Mouse (Mus musculus) adrenal gland, adult 2 months (tissue): ENCODE results near the gene Unc5c. TPM values are rescaled to one million over a fixed set of nuclear protein-coding genes. Genes with fewer than 3 reads are reported as not detected.

Experiments
- DNase-seq: peaks from one replicate; pipeline ENCODE4 v3.0.0; 2021
- polyA plus RNA-seq: library from polyadenylated mRNA; depleted of rRNA; stranded (reverse); fragments of >200 nt; gene quantifications from 2 replicates; pipeline ENCODE4 v1.2.3, GENCODE M21; 2012
- total RNA-seq, 2 experiments: library from RNA; stranded (reverse); gene quantifications; 2 replicates each; pipeline ENCODE4 v1.2.3; 2021

Gene Unc5c
- total and polyA plus RNA-seq, 3 experiments: 0.51 to 5.1 (median 4.9) TPM

GRCm38 (mm10) chr3:141598936-141599335 is 133.9 kb downstream of the Unc5c start:
- DNase-seq: no peak

- DNase-seq: no peak
Observed at GRCm38 (mm10) chr3:141601072-141601549, 136.1 kb downstream of the Unc5c start.

DNA sequence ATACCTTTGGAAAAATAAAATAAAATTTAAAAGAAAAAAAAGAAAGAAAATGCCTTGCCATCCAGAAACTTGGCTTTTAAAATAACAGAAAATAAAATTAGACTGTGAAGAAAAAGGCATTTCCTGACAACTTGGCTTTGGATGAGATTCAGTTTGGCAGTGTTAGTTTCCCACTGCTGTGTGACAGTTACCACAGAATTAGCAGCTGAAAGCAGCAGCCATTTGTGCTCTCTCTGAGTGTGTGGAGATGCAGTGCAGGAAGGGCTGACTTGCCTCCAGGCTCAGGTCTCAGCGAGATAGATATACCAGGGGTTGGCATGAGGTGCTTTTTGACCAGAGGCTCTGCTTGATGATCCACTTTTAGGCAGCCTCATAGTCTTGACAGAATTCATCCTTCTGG is 151.7 kb downstream of the Unc5c start:
- no peak for DNase-seq

- no peak for DNase-seq
Observed at GRCm38 (mm10) chr3:141618675-141619074, 153.7 kb downstream of the Unc5c start.

GRCm38 (mm10) chr3:141621496-141621895 is 156.5 kb downstream of the Unc5c start:
- no peak for DNase-seq

DNA sequence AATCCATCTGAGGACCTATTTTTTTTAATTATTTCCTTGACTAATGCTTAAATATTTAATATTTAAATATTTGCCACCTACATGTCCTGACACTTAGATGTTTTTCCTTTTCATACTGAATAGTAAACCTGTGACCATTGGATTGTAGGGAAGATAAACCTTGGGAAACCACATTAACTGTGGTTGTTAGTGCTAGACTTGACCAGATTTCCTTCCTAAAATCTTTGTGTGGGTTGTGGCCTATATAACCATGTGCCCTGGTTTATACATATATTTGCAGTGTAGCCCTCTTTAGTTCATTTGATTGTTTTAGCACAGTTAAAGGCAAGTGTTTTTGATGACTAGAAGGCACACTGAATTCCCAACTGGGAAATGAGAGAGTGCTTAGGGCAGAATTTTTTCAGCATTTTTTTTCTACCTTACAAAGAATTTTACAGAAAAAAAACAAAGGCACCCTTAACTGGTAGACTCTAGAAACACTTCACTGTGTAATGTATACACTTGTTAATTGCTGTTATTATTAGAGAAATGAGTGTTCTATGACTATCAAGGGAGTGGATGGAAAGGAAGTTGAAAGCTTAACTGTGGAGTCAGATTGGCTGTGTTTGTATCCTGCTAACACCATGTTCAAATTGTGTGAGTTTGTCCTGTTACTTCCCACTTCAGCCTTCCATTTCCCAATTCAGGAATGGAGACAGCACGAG is 162.1 kb downstream of the Unc5c start:
- no peak for DNase-seq

DNA sequence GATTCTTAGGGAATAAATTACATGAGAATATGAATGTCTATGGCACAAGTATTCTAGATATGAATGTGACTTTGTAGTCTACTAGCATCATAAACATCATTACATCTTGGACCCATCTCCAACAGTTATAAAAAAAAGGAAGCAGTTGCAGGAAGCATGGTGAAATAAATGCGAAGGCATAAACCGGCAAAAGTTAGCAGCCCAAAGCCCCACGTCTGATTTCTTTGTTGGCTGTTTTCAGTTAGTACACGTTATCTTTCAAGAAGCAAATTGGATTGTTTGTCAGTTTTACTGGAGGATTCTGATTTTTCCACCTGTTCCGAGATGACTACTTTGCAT is 162.6 kb downstream of the Unc5c start:
- DNase-seq: no peak

GRCm38 (mm10) chr3:141629431-141629830 is 164.4 kb downstream of the Unc5c start:
- DNase-seq: no peak

- DNase-seq: no peak
Observed at GRCm38 (mm10) chr3:141637900-141638299, 172.9 kb downstream of the Unc5c start.

DNA sequence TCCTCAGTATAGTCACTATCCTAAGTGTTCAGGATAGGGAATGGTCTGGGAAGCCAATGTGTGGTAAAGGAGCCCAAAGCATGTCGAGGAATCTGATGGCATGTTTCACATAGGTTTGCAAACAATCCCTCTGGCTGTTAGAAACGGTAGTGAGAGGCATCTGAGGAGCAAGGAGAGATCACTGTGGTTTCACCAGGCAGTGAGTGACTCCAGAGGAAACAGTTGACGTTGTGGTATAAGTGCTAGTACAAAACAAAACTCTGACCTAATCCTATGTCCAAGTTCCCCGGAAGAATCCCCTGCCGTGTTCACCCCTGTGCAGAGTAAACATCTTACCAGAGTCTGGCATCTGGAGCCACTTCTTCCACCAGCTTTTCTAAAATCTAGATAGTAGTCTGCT is 179.2 kb downstream of the Unc5c start:
- DNase-seq: no peak

DNA sequence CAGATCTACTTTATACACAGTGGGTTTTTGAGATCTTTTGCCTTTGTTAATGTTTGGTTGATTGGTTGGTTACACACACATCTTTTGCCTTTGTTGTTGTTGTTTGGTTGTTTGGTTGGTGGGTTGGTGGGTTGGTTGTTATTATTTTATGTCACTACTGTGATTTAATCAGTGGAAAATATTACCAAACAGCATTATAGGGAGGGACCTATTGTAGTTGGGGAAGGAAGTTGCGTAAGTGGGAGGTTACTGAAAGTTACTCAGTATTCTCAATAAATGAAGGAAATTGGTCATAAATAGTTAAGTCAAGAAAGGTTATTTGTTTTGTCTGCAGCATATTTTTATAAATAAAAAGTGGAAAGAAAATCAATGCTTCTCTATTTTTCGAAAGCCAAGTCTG is 181.6 kb downstream of the Unc5c start:
- no peak for DNase-seq

- no peak for DNase-seq
Observed at GRCm38 (mm10) chr3:141650658-141651057, 185.6 kb downstream of the Unc5c start.

DNA sequence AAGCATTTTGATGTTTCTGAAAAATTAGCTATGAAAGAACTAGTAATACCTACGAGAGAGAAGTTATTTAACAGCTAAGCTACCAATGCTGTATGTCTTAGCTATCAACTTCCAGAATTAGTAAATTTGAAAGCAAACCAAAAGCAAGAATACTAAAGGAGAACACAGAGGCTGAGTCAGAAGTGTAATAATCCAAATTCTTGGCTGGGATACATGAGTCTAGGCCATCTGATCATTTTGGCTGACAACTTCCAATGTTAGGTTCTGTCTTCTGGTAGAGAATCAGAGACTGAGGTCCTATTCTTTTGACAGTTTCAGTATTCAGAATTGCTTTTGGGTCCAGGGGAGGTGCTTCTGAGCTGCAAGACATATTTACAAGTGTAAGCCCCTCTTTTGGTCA is 188.9 kb downstream of the Unc5c start:
- DNase-seq: no peak

- DNase-seq: no peak
Observed at GRCm38 (mm10) chr3:141659041-141659789, 194.2 kb downstream of the Unc5c start.

DNA sequence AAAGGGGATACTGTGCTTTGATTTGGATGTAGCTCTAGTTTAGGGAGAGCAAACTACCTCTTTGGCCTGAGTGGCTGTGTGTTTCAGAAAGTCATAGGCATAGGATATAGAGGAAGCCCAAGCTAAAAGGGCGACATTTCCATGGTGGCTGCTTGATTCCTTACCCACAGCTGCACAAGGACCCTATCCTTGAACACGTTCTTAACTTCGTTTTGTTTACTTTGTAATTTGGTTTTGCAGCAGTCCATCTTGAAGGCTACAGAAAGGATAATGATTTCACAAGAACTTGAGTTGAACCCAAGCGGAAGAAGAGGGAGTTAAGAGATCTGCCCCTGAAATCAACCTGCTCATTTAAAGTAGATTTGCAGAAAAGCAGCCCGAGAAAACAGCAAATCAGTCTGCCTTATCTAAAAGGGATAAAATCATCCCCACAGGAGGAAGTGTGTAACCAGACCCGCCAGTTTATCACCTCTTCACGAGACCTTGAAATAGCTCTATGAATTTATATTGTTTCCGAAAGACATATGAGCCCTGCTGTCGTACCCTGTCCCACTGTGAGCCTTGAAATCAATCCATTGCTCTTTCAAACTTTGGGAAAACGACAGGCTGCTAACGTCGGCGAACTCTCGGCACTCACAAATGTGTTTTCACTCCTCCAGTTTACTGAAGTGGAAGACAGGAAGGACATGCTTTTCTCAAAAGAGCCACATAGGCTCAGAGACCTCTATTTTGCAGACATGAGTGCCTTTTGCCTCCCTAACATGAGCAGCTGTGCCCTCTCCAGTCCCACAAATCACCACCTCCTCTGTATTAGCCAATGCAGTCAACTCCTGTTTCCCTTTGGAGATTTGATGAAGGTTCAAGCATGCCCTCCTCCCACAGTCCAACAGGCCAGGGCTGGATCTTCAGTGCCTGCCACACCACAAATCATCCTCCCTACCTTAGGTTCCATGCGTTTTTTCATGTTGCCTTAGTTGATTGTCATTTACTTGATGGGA is 195.3 kb downstream of the Unc5c start:
- peak; percentile 1 for DNase-seq

DNA sequence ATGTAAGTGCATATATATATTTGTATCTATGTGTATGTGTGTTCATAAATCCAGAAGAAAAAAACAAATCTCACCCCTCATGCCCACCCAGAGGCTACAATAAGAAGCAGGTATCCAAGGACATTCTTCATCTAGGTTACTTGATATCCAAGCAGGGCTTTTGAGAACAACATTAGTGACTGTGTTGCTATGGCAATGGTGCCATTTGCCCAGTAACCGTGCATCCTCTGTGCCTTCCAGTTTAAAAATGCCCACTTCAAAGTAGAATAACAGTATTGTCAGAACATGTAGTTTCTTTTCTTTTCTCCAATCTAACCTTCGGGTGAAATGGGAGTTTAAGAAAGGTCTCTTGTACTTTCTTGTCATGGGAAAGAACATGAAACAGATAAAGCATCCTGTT is 224.1 kb downstream of the Unc5c start:
- DNase-seq: no peak

DNA sequence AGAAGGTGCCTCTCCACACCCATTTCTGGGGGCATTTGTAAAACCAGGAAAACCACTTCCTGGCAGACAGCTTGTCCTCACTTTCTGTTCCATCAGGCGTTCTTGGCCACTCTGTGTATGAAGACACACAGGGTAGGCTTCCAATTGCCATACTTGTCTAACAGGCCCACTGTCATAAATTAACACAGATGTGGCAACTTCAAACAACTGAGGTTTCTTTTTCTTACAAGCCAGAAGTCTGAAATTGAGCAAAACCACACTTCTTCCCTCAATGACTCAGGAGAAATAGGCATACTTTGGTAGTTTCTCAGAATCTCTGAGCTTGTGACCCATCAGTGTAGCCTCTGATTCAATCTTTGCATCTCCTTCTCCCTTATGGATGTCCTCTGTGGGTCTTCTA is 225.7 kb downstream of the Unc5c start:
- DNase-seq: no peak

DNA sequence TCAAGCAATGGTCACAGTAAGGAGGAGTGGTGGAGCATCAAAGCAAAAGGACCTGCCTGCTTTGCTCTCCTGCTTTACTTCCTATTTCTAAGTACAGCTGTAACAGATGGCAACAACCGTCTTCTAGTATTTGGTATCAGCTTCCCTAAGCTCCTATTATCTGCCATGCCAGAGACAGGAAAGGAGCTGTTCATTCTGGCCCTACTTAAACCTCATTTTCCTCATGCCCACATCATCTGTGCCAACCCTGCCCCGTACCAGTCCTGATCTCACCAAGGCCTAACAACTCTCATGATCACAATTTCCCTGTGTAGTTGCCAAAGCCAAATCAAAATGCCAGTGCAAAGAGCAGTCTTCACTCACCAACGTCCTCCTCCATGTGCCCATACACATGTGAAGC is 226.4 kb downstream of the Unc5c start:
- DNase-seq: no peak

DNA sequence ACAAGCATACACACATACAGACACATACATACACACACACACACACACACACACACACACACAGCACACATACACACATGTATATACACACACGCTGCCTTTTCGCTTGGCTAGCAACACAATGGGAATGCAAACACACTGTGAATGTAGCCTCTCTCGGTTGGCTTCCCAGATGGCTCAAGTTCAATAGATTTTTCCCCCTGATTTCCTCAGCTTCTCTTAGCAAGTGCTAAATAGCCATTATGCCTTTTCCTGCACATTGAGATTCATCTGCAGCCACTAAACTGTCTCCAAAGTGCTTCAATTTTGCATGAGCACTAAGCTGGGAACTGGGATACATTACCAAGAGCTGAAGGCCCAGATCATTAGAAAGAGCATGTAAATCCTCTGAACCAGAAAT is 226.8 kb downstream of the Unc5c start:
- no peak for DNase-seq

DNA sequence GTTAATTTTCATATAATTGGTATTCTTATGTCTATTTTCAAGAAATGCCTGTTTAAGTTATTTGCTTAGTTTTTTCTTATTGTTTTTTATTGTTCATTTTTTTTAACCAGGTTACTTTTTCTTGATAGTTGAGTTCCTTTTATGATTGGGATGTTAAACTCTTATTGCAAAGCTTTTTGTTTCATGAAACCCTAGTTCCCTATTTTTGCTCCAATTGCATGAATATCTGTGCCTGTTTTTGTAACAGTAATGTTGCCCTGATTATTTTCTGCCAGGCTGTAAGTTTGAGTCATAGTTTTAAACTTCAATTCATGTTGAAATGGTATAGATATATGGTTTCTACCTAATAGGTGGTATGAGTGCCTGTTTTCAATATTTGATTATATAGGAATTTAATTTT is 234.2 kb downstream of the Unc5c start:
- DNase-seq: no peak

- DNase-seq: no peak
Observed at GRCm38 (mm10) chr3:141701381-141701909, 236.4 kb downstream of the Unc5c start.

DNA sequence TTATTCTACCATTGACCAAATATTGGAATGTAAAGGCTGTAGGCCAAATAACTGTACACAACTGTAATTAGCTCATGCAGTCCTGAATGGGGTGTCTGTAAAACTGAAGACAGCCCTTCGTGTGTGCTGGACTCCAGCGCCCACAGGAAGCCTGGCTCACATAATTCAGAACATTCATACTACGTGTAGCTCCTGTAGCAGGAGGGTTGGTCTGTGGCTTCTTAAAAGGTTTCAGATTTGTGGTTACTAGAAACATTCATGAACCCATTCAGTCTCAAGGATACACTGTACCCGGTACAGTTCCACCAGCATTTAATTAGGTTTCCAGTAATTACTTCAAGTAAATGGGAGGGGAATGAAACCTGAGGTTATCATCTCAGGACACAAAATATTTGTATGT is 246.6 kb downstream of the Unc5c start:
- no peak for DNase-seq
